Mouse (Mus musculus) thymus, postnatal 14 days (tissue): ENCODE data around the gene Gm30302.
"Not testable (repeated sequence)": the region's sequence is repeated elsewhere in the genome, so short reads cannot be mapped to it uniquely, and the experiment has no call there.

Experiments
- DNase-seq: peaks from one replicate; pipeline ENCODE4 v3.0.0; 2021

Gm30302 gene

GRCm38 (mm10) chr13:49798901-49799300 is at the start of gene Gm30302:
Gene Gm30302, minus strand, starts transcription at chr13:49799001.
- no peak for DNase-seq

- no peak for DNase-seq
These were observed 48.0 kb upstream of the Gm30302 start for GRCm38 (mm10) chr13:49846751-49847150.

- DNase-seq: no peak
These were observed 47.3 kb upstream of the Gm30302 start for GRCm38 (mm10) chr13:49846141-49846540.

GRCm38 (mm10) chr13:49845663-49846062 is 46.9 kb upstream of the Gm30302 start:
- no peak for DNase-seq

GRCm38 (mm10) chr13:49844071-49844470 is 45.3 kb upstream of the Gm30302 start:
- DNase-seq: no peak

GRCm38 (mm10) chr13:49841186-49841585 is 42.4 kb upstream of the Gm30302 start:
- DNase-seq: no peak

- no peak for DNase-seq
These were observed 31.6 kb upstream of the Gm30302 start for GRCm38 (mm10) chr13:49830355-49830754.

- no peak for DNase-seq
These were observed 26.5 kb upstream of the Gm30302 start for GRCm38 (mm10) chr13:49825300-49825699.

- no peak for DNase-seq
These were observed 16.2 kb upstream of the Gm30302 start for GRCm38 (mm10) chr13:49814958-49815357.

GRCm38 (mm10) chr13:49814420-49814819 is 15.6 kb upstream of the Gm30302 start:
- no peak for DNase-seq

- peak; percentile 15 for DNase-seq
These were observed 8.3 kb upstream of the Gm30302 start for GRCm38 (mm10) chr13:49807146-49807545.

- no peak for DNase-seq
These were observed 10.0 kb downstream of the Gm30302 start for GRCm38 (mm10) chr13:49788563-49789393.

GRCm38 (mm10) chr13:49783899-49784298 is 14.9 kb downstream of the Gm30302 start:
- DNase-seq: no peak

- DNase-seq: not testable (repeated sequence)
These were observed 27.3 kb downstream of the Gm30302 start for GRCm38 (mm10) chr13:49771536-49771935.

GRCm38 (mm10) chr13:49769111-49769510 is 29.7 kb downstream of the Gm30302 start:
- no peak for DNase-seq

GRCm38 (mm10) chr13:49768048-49768447 is 30.8 kb downstream of the Gm30302 start:
- DNase-seq: no peak

GRCm38 (mm10) chr13:49766269-49766668 is 32.5 kb downstream of the Gm30302 start:
- DNase-seq: no peak

GRCm38 (mm10) chr13:49765306-49765705 is 33.5 kb downstream of the Gm30302 start:
- no peak for DNase-seq

GRCm38 (mm10) chr13:49762208-49762607 is 36.6 kb downstream of the Gm30302 start:
- DNase-seq: no peak

GRCm38 (mm10) chr13:49760675-49761074 is 38.1 kb downstream of the Gm30302 start:
- no peak for DNase-seq

- DNase-seq: no peak
These were observed 40.8 kb downstream of the Gm30302 start for GRCm38 (mm10) chr13:49757966-49758365.

GRCm38 (mm10) chr13:49756591-49756990 is 42.2 kb downstream of the Gm30302 start:
- no peak for DNase-seq

GRCm38 (mm10) chr13:49741285-49742040 is 57.3 kb downstream of the Gm30302 start:
- no peak for DNase-seq

GRCm38 (mm10) chr13:49738011-49738410 is 60.8 kb downstream of the Gm30302 start:
- DNase-seq: no peak
